Mouse (Mus musculus): ENCODE data around the gene Cdh5. TPM values are rescaled to one million over a fixed set of nuclear protein-coding genes. Genes with fewer than 3 reads are reported as not detected.
"Not testable (repeated sequence)": the region's sequence is repeated elsewhere in the genome, so short reads cannot be mapped to it uniquely, and the experiment has no call there.

Gene Cdh5
- polyA plus RNA-seq, 1 experiment from 2014 or later = 7.8 TPM

DNA sequence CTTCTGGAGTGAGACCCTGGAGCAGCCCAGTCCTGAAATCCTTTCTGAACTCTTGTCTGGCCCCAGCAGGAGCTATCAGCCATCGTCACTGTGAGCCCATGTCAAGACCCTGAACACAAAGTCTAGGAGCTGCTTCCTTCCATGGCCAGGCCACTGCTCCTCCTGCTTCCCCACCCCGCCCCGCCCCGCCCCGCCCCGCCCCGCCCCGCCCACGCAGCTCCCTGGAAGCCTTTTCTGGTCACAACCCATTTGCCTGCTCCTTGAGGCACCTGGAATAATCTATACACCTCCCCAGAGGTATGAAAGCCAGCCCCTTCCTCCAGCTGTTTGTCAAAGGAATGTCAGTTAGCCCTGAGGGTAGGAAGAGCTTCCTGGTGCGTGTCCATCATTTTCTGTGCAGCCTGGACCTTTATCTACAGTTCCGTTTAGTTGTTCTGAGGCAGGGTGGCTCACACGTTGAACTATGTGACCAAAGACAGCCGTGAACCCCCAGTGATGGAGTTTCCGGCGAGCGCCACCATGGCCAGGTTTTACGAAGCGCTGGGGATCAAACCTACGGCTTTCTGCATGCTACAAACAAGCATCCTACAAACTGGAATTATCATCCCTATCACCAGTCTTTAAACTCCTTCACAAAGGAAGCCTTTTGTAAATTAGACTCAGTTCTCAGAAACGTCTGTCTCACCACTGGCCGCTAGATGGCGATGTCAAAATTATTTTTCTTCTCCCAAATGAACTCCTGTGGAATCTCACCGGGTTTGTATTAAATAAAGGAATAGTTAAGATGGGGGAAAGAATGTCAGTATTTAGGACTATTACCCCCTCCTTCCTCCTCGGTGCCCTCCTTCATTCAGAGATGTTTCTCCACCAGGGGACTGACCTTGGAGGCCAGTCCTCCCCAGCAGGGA lies 10.2 kb upstream of the Cdh5 start:
- not testable (repeated sequence) for DNase-seq (ENCODE audit: low spot score)

DNA sequence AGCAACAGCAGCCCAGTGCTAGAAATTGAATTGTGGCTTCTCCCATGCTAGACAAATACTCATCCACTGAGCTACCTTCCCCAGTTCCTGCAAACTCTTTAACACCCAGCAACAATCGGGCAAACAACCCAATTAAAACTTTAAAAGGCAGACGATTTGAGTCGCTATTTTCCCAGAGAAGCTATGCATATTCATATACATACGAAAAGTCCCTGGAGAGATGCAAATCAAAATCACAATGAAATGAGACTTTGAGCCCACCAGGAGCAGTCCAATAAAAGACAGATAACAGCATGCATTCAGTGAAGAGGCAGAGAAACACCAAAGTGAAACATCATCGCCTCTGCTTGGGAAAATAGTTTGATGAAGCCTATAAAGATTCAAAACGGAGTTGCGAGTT lies 8.1 kb upstream of the Cdh5 start:
- DNase-seq (ENCODE audit: low spot score) = no peak

DNA sequence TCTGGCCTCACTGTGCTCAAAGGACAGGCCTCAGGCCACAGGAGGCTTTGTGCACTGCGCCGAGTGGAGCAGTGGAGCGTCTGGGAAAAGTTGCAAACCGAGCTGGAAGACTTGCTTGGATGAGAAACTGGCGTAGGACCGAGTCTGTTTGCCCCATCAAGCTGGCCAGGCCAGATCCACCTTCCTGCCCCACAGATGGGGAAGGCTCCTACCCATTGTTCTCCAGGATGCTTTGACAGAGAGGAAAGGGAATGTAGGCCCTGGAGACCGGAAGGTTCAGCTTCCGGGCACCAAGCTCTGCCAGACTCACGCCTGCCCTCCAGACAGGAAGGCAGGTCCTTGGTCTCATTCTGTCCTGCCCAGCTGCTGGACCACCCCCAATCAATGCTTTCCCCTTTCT lies 5.8 kb upstream of the Cdh5 start:
- DNase-seq (ENCODE audit: low spot score) = no peak

DNA sequence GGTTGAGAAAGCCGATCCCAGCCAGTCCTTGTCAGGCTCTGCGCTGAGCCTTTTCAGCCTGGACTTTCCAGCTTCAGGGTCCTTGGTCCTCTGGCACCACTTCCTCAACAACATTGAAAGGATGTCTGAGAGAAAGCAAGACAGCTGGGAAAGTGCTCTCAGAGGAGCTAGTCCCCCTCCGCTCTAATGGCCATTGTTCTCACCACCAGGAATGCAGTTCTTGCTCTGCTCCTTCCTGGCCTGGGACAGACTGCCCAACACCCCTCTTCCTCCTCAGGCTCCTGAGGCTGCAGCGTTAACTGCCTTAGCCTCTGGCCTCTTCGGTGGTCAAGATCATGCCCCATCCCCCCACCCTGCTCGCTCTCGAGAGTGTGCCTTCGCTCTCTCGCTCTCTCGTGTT lies 4.8 kb upstream of the Cdh5 start:
- DNase-seq (ENCODE audit: low spot score) = no peak

DNA sequence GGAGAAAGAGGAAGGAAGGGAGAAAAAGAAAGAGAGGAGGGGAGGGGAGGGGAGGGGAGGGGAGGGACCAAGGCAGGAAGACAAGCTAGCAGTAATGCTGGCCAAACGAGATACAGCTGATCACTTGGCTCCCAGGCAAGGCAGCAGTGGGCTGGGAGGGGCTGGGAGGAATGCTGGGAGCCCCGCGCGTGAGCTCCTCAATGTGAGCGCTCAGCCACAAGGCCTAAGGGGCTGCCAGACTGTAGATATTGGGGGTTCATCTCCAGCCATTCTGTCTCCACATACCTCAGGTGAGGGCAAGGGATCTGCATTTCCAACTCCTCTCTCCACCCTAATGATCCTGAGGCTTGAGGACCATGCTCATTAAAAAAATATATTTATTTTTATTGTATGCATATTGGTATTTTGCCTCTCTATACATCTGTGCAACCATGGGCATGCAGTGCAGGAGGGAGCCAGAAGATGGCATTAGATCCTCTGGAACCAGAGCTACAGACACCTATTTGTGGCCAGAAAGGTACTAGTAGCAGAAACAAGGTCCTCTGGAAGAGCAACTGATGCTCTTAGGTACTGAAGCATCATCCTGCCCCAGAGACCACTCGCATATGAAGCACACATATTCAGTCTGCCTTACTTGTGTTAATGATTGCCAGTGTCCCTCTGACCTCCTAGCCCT lies 2.6 kb upstream of the Cdh5 start:
- DNase-seq (ENCODE audit: low spot score) = peak; percentile 33

DNA sequence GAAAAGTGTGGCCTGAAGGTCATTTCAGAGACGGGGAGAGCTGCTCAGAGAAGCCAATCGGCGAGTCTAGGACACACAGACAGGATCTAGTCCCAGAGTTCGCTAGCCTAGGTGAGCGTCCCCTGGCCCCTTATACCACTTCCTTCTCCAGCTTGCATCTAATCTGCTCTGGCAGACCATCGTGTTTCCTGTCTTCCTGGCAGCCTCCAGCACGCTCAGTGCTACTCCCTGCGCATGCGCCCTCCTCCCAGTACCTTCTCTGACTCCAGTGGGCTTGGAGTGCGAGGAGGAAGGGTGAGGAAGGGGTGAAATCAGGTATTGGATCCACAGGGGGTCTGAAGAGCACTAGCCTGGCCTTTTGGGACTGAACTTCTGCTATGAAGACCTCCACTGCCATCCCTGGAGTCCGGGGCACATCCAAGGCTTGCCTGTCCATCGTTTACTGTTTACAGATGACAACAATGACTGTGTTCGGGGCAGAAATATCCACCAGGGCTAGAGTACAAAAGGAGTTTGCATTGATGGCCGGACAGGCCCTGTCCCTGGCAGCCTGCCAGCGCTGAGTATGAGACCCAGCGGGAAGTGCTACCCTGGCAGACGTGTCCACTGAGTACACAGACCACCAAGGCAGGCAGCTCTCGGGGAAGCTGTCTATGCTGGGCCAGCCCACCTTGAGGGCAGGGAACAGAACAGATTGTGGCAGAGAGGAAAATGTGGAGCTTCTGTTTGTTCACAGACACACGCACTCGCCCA lies 1.9 kb upstream of the Cdh5 start:
- DNase-seq (ENCODE audit: low spot score) = peak; percentile 62

DNA sequence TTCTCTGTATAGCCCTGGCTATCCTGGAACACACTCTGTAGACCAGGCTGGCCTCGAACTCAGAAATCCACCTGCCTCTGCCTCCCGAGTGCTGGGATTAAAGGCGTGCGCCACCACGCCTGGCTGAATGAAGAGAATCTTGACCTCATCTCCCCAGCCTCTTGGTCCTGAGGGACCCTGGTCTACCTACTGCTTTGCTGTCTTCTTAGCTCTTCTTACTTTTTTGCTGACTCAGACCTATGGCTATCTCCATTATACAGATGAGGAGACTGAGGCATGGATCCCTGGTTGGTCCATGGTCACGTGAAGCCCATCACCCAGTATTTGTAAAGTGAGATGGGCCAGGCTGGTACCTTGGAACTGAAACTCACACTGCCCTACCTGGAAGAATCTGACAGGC lies 701 bp upstream of the Cdh5 start:
- DNase-seq (ENCODE audit: low spot score) = not testable (repeated sequence)

DNA sequence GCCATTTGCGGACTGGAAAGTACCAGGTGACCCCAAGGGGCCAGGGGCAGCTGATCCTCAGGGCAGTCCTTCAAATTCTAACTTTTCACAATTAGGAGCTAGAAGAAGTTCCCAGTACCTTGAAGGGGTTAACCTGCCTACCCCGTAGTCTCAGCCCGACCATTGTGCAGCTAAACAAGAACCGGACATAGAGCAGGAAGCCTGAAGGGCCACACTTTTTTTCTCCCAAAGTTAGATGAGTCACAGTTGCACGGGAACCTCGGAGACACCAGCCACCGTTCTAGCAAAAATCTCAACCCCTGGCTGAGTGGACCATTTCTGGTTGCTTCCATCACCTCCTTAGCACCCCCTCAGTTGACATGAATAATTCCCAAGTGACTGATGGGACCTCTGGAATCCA lies 2.0 kb downstream of the Cdh5 start:
- DNase-seq (ENCODE audit: low spot score) = no peak

DNA sequence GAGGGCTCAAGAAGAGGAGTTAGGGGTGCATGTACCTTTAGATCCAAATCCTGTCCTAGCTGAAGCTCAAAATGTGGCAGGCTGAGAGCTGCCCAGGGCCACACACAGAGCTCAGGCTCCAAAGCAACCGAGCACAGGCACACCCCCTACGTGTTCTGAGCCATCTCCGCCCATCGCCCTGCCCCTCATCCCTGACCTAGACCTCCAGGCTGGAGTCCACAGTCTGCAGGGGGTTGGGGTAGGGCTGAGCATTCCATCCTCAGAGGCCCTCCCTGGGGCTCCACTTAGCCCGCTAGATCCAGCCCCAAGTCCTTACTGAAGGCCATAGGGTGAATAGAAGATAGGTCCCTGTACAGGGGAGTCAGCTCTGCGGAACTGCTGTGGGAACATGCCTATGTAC lies 4.3 kb downstream of the Cdh5 start:
- DNase-seq (ENCODE audit: low spot score) = no peak

DNA sequence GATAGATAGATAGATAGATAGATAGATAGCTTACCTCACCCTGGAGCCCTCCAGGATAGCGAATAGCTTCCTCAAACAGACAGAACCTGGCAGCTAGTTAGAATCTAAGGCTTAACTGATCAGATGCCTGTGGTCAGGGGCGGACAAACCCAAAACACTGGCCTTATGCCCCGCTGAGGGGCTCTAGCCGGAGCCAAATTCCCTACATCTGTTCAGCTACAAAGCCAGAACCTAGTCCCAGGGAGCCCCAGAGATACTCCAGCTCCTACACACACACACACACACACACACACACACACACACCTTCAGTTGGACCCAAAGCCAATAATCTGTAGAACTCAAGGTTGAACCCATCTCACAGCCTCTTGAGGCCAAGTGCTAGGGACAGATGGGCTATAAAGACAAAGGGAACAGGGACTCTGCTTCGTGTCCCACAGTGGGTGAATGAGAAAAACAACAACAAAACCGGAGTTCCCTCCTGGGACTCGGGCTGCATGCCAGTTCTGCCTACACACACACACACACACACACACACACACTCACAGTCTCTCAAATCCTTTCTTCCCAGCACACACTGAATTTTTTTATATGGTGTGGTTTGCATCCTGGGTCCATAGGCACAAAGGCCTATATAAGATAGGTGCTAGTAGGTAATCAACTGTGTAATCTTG lies 5.0 kb downstream of the Cdh5 start:
- DNase-seq (ENCODE audit: low spot score) = no peak

DNA sequence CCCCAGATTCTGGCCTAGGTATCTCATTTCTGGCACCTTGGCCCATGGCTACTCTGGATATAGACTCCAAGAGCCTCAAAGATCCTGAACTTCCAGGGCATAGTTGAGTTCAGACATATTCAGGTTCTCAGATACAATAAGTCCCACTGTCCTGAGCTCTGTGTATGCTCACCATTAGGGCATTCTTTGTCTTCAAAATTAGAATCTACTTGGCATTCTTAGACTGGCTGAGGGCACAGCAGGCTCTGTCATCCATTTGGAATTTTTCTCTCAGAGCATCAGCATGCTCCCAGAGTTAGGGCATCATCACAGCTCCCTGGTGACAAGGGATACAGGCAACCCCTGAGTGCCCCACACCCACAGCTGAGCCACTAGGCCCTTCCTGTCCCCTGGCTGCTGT lies 5.7 kb downstream of the Cdh5 start:
- DNase-seq (ENCODE audit: low spot score) = no peak

DNA sequence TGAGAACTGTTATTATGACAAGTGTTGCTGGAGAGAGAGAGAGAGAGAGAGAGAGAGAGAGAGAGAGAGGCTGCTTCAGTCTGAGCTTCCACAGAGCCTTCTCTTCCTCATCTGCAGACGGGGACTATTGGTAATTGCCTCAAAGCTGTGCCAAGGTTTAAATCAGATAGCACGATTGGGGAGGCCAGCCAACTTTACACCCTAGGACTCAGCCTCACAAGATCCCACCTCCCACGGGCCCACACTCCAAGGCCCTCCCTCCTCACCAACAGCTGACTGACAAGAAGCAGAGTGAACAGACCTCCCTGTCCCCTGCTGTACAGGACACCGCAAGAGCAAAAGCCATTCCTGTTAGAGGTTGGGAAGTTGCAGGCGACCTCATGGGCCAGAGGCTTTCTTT lies 6.6 kb downstream of the Cdh5 start:
- no peak for DNase-seq (ENCODE audit: low spot score)

DNA sequence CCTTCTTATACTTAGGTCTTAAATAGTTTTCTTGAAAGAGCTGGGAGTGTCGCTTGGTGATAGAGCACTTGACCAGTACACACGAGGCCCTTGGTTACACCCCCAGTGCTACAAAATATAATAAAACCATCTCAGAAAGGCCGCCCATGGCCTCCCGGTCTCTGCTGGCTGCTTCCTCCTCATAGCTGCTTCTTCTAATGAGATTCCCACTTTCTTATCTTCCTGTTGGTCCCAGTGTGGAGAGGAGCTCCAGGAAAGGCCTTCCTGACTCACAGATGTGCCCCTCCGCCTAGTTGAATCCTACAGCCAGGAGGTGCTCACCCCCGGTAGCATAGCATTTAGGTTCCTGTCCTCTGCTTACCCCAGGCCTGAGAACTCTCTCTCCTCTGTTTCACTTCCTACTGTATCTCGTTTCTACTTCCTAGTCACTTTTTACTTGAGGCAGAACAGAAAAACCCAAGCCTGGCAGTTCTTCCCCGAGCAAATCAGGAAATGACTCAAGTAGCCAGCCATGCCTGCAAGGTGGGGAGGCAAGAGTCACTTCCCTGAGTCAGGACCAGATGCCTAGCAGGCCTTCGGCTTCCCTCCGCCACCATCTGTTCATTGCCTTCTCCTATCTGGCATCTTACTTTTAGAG lies 9.2 kb downstream of the Cdh5 start:
- DNase-seq (ENCODE audit: low spot score) = no peak

DNA sequence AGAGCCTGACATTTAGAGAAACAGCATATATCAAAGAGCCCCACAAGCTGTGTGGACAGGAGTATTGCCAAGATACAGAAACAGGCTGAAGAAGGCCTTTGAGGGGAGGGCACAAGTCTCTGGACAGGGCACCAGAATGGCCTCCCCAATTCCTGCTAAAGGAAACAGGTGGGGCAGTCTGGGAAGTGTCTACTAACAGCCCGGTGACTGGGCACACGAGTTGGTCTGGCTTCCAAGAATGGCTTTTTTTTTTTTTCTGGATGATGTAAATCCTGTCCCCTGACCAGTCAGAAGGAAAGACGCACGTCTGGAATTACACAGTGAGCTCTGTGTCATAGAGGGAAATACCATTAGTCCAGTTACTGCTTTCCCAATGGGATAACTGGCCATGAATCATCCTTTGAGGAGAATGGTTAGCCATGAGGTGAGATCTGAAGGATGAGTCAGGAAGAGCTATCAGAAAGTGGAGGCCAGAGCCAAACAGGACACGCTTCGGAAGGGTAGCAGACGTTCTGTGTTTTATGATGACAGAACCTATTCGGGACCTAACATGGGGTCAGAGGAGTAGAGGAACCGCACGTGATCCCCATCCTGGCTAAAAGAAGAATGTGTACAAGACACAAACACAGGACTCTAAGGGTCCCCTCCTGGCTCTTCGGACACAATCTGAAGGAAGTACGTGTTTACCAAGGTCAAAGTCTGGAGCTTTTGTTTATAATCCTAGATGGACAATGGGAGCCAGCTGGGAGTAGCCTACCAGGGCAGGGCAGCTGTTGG lies 20.4 kb downstream of the Cdh5 start:
- DNase-seq (ENCODE audit: low spot score) = no peak

DNA sequence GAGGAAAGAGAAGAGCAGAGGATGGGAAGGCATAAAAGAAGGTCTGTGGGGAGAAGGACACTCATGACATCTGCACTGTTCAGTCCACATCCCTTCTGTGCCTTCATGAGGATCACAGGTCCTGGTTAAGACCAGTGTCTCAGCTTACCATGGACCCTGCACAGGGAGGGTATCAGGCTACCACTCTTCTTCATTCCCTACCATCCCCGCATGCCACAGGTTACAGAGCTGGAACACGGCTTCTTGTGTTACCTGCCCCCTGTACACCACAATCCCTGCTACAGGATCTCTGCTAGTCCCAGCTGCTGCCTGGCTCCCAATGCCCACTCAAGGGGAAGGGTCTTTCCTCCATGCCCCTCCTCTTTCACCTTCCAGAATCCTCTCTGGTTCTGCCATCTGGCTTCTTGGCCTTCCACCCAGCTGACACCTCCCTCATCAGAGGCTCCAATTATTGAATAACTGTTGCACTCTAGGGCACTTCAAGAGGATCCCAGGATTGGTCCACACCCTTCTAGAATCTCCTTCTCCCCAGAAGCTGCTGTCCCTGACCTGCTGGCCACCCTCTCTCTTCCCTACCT lies 21.7 kb downstream of the Cdh5 start:
- DNase-seq (ENCODE audit: low spot score) = no peak

DNA sequence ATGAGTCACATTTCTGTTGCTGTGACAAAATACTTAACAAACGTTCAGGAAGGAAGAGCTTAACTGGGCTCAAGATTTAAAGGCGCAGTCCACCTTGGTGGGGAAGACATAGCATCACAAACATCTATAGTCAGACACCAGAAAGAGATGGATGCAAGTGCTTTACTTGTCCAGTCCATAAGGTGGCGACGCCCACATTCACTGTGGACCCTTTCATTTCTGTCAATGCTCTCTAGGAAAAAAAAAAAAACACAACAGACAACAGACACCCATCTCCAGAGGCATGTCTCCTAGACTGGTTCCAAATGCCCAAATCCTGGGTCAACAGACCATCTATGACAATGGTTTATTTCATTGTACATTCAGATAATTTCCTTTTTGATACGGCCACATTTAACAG lies 23.1 kb downstream of the Cdh5 start:
- DNase-seq (ENCODE audit: low spot score) = no peak

DNA sequence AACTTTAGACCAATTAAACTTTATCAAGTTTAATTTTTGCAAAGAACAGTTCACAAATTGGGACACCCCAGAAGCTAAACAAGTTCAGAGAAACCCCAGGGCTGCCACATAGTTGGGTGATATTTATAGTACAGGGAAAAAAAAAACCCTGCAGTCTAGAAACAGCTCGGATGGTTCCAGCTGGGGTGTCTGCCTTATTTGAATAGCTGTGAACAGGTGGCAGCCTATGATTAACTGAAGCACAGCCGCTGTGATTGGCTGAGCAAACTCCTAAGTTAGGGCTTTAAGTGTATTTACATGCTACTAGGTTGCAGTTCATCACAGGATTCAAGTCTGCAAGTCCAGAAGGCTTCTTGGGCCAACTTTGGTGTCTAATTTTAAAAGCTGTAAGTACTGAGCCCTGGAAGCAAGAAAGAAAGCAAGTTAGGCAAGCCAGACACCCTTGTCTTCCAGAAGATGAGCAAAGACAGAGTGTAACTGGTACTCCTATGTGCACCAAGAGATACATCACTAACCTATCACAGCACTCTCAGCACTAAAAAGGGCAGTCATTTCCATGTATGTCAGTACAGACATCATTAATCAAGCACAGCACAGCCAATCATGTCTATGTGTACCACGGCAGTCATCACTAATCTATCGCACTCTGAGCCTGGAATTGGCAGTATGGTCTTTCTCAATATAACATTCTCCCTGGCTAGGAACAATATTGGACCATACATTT lies 25.9 kb downstream of the Cdh5 start:
- peak; percentile 4 for DNase-seq (ENCODE audit: low spot score)

DNA sequence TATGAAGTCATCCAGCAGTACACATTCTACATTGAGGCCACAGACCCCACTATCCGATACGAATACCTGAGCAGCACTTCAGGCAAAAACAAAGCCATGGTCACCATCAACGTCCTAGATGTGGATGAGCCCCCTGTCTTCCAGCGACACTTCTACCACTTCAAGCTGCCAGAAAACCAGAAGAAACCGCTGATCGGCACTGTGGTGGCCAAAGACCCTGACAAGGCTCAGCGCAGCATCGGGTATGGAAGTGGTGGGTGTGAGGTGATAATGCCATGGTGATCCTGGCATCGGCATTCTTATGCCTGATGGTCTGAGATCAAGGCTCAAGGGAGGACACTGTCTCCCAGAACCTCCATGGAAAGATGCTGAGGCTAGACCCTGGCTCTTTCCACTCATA lies 29.5 kb downstream of the Cdh5 start:
- DNase-seq (ENCODE audit: low spot score) = no peak

DNA sequence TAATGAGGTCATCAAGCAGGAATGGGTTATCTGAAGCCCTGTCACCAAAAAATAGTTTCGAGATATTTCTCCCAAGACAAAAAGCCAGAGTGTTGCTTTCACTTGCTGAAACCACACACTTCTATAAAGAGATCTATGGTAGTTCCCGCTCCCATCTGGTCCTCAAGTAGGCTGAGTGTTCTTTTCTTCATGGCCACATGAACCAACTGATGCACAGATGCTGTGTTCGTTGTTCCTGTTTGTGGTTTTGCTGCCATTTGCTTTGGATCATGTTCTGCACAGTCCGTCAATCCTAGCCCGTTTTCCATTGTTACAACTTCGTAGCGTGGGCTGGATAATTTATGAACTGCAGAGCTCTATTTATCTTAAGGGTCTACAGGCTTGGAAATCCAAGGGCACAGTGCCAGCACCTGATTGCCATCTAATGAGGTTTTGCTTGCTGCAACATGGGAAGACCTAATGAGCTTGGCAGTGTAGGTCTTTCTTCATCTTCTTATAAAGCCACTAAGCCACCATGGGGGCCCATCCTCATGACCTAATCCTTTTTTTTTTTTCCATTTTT lies 30.1 kb downstream of the Cdh5 start:
- DNase-seq (ENCODE audit: low spot score) = no peak
